Mouse (Mus musculus) neural tube, embryonic 11.5 days (tissue): ENCODE results near the gene Pafah1b1. TPM values are rescaled to one million over a fixed set of nuclear protein-coding genes. Genes with fewer than 3 reads are reported as not detected.

Experiments
- ATAC-seq: fragments of 200-750 bp; cut with Nextera tagmentation; 2 replicates; pipeline ENCODE4 v1.8.0; 2017; ENCODE audit warnings: moderate number of reproducible peaks, mild to moderate bottlenecking, moderate TSS enrichment, moderate library complexity; ENCODE audit not compliant: insufficient read depth, low FRiP score, low TSS enrichment
- DNase-seq: peaks from one replicate; pipeline ENCODE4 v3.0.0-alpha.2; 2015; ENCODE audit warnings: low spot score
- H3K27ac ChIP-seq: fragments of 300-500 bp; sonication (generic); 2 replicates; pipeline ENCODE4 v1.5.1; 2014; ENCODE audit warnings: low read depth, mild to moderate bottlenecking, low read length
- H3K27me3 ChIP-seq: fragments of 300-500 bp; sonication (generic); 2 replicates; pipeline ENCODE4 v1.6.1; 2014; ENCODE audit warnings: mild to moderate bottlenecking, low read length, mixed read lengths; ENCODE audit not compliant: control insufficient read depth, insufficient read depth
- H3K36me3 ChIP-seq: fragments of 300-500 bp; sonication (generic); 2 replicates; pipeline ENCODE4 v1.6.1; 2014; ENCODE audit warnings: mild to moderate bottlenecking, low read length, moderate library complexity, mixed read lengths; ENCODE audit not compliant: control insufficient read depth, insufficient read depth
- H3K4me1 ChIP-seq: fragments of 300-500 bp; sonication (generic); 2 replicates; pipeline ENCODE4 v1.6.1; 2014; ENCODE audit warnings: low read length, mixed read lengths; ENCODE audit not compliant: control insufficient read depth, insufficient read depth
- H3K4me2 ChIP-seq: fragments of 300-500 bp; sonication (generic); 2 replicates; pipeline ENCODE4 v1.6.1; 2014; ENCODE audit warnings: low read depth, mild to moderate bottlenecking, moderate library complexity
- H3K4me3 ChIP-seq: fragments of 300-500 bp; sonication (generic); 2 replicates; pipeline ENCODE4 v1.5.1; 2014; ENCODE audit warnings: low read depth, low read length
- H3K9ac ChIP-seq: fragments of 300-500 bp; sonication (generic); 2 replicates; pipeline ENCODE4 v1.6.1; 2014; ENCODE audit warnings: mild to moderate bottlenecking, low read length
- H3K9me3 ChIP-seq: fragments of 300-500 bp; sonication (generic); 2 replicates; pipeline ENCODE4 v1.6.1; 2016; ENCODE audit warnings: low read length; ENCODE audit not compliant: control insufficient read depth
- WGBS: fragments of 180-500 bp; shearing (Covaris S2); extraction: QIAGEN DNeasy Blood & Tissue Kit; methylation state at CpG from one replicate; pipeline ENCODE4 v1.1.7; 2014; 5-methylcytosine and 5-hydroxymethylcytosine counted together
- polyA plus RNA-seq: library from polyadenylated mRNA; unstranded; fragments of >200 nt; fragmentation: Nextera tagmentation; extraction: Ambion mirVana; gene quantifications from 2 replicates; pipeline ENCODE4 v1.2.1, GENCODE M21; 2014

Pafah1b1 gene
- polyA plus RNA-seq, 1 experiment from 2014 or later, result 95.3 TPM

DNA sequence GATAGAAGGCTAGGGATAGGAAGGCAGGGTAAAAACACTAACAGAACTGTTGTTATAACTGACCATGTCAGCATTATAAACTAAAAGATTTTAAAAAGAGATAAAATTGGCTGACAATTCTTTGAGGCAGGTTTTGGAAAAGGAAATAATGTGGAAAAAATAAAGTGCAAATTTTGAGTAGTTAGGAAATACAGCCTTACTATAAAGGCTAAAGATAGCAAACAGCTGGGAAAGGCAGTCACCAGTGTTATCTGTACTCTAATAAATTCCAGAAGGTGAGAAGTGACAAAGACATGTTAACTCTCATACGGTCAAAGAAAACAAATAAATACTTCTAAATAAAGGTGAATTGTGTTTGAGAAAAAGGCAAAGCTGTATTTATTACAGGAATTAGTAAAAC lies 15.7 kb downstream of the Pafah1b1 start:
- no peak overlapping the region for H3K9ac ChIP-seq
- H3K4me1 ChIP-seq, result no peaks in the 10 kb centered on the region
- H3K27ac ChIP-seq, result no peak overlapping the region
- no peak for DNase-seq
- H3K36me3 ChIP-seq, result no peaks in the 10 kb centered on the region
- no peak for ATAC-seq
- H3K4me3 ChIP-seq, result no peak overlapping the region
- no peak overlapping the region for H3K4me2 ChIP-seq
- WGBS, result 64% methylated on average over 1 of the region's 1 CpGs
- H3K9me3 ChIP-seq, result no peaks in the 10 kb centered on the region
- H3K27me3 ChIP-seq, result no peaks in the 10 kb centered on the region

DNA sequence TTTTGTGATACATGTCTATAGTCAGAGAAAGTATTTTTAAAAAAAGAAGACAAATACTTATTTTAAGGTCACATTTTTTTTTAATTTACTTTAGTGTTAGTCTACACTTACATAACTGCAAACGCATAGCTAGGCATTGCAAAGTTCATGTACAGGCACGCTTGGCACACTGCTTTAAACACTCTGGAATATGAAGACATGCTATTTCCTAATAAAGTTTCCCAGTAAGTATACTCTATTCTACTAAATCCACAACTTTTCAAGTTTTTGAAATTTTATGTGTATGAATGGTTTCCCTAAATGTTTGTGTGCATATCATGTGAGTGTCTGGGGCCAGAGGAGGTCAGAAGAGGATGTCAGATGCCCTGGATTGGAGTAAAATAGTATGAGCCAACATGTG lies 20.4 kb downstream of the Pafah1b1 start:
- Histone ChIP-seq H3K27me3 (no peaks in the 10 kb centered on the region), H3K4me3 (no peak overlapping the region), H3K36me3 (no peaks in the 10 kb centered on the region), H3K9ac (no peak overlapping the region), H3K4me2 (no peak overlapping the region), H3K9me3 (no peaks in the 10 kb centered on the region), H3K27ac (no peak overlapping the region), H3K4me1 (no peaks in the 10 kb centered on the region)
- no peak for ATAC-seq
- DNase-seq, result no peak
- 95% methylated on average over 2 of the region's 2 CpGs for WGBS

DNA sequence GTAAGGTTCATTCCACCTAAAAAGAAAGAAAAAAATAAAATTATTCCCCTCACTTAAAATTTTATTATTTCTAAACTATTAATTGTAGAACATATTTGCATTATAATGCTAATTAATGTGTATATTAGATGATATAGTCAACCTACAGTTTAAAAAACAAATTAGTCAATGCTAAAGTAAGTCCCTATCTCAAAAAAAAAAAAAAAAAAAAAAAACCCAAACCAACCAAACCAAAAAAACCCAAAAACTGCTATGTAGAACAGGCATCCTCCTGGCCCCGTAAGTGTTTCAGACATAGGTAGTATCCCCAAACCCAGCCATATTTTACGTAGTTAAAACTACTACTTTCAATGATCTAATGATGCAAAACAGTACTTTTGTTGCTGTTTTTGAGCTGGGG lies 25.0 kb downstream of the Pafah1b1 start:
- no peak for ATAC-seq
- H3K4me1 ChIP-seq, result no peaks in the 10 kb centered on the region
- 97% methylated on average over 2 of the region's 2 CpGs for WGBS
- H3K4me3 ChIP-seq, result no peak overlapping the region
- H3K9me3 ChIP-seq, result no peaks in the 10 kb centered on the region
- no peak for DNase-seq
- no peak overlapping the region for H3K9ac ChIP-seq
- H3K36me3 ChIP-seq, result peaks cover 2% of the 10 kb centered on the region; the same call in 1 of the 2 replicates
- no peak overlapping the region for H3K27ac ChIP-seq
- no peak overlapping the region for H3K4me2 ChIP-seq
- no peaks in the 10 kb centered on the region for H3K27me3 ChIP-seq

DNA sequence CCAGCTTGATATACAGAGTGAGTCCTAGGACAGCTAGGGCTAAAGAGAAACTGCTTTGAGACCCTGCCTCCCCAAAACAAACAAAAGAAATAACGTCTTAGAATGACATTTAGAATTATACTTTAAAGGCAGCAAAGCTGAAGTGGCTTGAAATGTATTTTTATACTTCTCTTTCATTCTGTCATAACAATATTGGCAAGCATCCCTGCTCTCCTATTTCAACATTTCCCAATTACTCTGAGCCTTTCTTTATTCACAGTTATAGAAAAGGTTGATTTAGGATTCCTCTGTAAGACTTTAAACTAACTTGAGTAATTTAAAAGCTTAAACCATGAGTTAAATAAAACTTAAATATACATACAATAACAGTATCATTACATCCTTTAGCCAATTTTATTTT lies 32.3 kb downstream of the Pafah1b1 start:
- DNase-seq, result no peak
- 79% methylated on average over 1 of the region's 1 CpGs for WGBS

DNA sequence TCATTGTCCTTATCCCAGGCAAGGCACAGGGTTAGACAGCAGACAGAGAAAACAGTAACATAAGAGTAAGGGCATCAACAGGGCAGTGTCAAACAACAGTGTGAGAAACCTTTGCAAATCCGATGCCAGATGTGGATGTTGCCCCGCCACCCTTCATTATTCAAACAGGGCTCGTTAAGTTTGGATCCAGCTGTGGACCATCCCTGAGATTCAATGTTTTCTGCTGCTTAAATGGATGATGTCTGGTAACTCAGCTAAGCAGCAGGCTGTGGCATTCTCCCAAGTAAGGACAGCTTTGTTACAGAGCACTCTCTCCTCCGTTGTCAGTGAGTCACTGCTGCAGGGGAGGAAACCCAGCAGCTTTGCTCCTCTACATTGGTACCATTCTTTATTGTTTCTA lies 49.3 kb downstream of the Pafah1b1 start:
- no peak overlapping the region for H3K4me2 ChIP-seq
- ATAC-seq (no peak), DNase-seq (no peak)
- H3K36me3 ChIP-seq, result peaks cover 13% of the 10 kb centered on the region
- WGBS, result 89% methylated on average over 4 of the region's 4 CpGs
- H3K27me3 ChIP-seq, result no peaks in the 10 kb centered on the region
- no peaks in the 10 kb centered on the region for H3K9me3 ChIP-seq
- H3K4me3 ChIP-seq, result no peak overlapping the region
- no peaks in the 10 kb centered on the region for H3K4me1 ChIP-seq
- no peak overlapping the region for H3K9ac ChIP-seq
- no peak overlapping the region for H3K27ac ChIP-seq

More for the DNA sequence above, 32.3 kb downstream of the Pafah1b1 start:
- Histone ChIP-seq H3K4me3 (no peak overlapping the region), H3K4me2 (no peak overlapping the region), H3K9me3 (no peaks in the 10 kb centered on the region), H3K27ac (no peak overlapping the region), H3K36me3 (peaks cover 6% of the 10 kb centered on the region; the same call in 1 of the 2 replicates), H3K4me1 (no peaks in the 10 kb centered on the region), H3K9ac (no peak overlapping the region), H3K27me3 (no peaks in the 10 kb centered on the region)
- ATAC-seq, result no peak

DNA sequence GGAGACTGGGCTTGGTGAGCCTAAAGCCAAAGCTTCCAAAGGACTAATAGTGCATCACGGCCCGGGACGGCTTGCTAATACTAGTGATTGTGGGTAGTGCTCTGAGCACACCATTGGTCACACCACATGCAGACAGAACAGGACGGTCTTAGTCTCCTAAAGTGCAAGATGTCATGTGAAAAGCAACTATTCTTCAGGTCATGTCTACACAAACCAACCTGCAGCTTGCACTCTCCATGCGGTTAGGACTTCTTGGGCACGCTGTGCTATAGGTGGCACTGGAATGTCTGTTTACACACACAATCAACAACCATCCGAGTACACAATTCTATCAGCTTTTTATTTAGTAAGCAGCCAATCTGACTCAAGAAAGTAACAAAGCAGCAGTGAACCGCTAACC lies 49.8 kb downstream of the Pafah1b1 start:
- Histone ChIP-seq H3K27ac (no peak overlapping the region), H3K4me3 (no peak overlapping the region), H3K9me3 (no peaks in the 10 kb centered on the region), H3K36me3 (peaks cover 9% of the 10 kb centered on the region), H3K27me3 (no peaks in the 10 kb centered on the region), H3K4me2 (no peak overlapping the region), H3K4me1 (no peaks in the 10 kb centered on the region), H3K9ac (no peak overlapping the region)
- ATAC-seq (no peak), DNase-seq (no peak)
- 95% methylated on average over 8 of the region's 8 CpGs for WGBS

DNA sequence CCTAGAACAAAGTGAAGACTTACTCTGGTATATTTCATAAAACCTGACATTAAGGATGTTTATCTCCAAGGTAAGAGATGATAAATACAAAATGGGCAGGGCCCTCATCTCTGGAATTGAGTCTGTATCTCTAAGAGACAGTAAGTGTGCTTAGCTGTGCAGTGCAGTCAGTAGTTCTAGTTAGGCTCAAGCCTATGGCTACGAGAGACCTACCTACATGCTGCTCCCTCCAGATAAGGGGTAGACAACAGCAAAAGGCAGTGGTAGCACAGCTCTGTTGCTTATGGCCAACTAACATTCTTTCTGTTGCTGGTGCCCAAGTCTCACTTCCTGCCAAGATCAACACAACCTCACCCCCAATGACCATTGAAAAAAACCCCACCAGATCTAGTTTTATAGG lies 50.9 kb downstream of the Pafah1b1 start:
- Histone ChIP-seq H3K27ac (no peak overlapping the region), H3K9me3 (no peaks in the 10 kb centered on the region), H3K4me2 (no peak overlapping the region), H3K4me1 (no peaks in the 10 kb centered on the region), H3K27me3 (no peaks in the 10 kb centered on the region), H3K36me3 (peaks cover 9% of the 10 kb centered on the region), H3K9ac (no peak overlapping the region), H3K4me3 (no peak overlapping the region)
- ATAC-seq, result no peak
- DNase-seq, result no peak
- 88% methylated on average over 1 of the region's 1 CpGs for WGBS

DNA sequence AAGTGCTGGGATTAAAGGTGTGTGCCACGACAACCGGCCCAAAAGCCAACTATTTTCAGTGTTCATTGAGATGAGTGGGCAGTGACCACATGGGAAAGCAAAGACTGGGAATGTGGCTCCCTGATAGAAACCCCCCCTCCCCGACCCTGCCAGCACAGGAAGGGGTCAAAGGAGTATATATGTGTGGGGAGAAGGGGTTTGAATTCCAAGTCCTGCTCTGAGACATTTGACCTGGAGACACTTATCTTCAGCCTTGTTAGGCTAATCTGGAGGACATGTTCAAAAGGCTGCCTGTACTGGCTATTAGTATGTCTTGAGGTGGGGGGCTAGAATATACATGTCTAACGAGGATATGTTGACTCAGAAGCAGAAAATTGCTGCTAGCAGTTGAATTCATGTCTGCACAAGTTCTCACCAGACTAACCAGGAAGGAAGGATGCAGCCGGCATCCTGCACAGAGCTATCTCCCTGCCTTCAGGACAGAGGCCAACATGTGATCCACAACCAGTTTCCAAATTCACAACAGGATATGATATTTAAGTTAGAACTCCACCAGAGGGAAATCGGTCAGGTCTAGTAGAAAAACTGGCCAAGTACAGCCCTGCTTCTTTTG lies 51.5 kb downstream of the Pafah1b1 start:
- Histone ChIP-seq H3K4me3 (no peak overlapping the region), H3K9me3 (no peaks in the 10 kb centered on the region), H3K4me2 (no peak overlapping the region), H3K4me1 (no peaks in the 10 kb centered on the region), H3K9ac (no peak overlapping the region), H3K36me3 (peaks cover 9% of the 10 kb centered on the region), H3K27me3 (no peaks in the 10 kb centered on the region), H3K27ac (no peak overlapping the region)
- ATAC-seq (no peak), DNase-seq (no peak)
- 90% methylated on average over 6 of the region's 6 CpGs for WGBS

DNA sequence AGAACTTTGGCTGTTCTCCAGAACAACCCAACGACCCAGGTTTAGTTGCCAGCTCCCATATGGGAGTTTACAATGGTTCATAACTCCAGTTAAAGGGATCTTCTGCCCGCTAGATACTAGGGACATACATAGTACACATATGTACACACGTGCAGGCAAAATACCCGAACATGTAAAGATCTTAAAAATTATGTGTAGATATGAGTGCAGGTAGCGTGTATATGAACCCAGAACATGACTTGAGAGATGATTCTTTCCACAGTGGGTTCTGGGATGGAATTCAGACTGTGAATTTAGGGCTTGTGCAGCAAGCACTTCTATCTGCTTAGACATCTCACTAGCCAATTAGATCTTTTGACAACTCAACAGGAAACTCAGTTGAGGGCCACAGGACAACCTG lies 52.6 kb downstream of the Pafah1b1 start:
- WGBS, result 93% methylated on average over 5 of the region's 5 CpGs
- no peak overlapping the region for H3K27ac ChIP-seq
- no peak overlapping the region for H3K9ac ChIP-seq
- no peaks in the 10 kb centered on the region for H3K4me1 ChIP-seq
- DNase-seq, result no peak
- ATAC-seq, result no peak
- no peak overlapping the region for H3K4me3 ChIP-seq
- no peaks in the 10 kb centered on the region for H3K9me3 ChIP-seq
- H3K27me3 ChIP-seq, result no peaks in the 10 kb centered on the region
- peaks cover 14% of the 10 kb centered on the region for H3K36me3 ChIP-seq
- no peak overlapping the region for H3K4me2 ChIP-seq
